Mouse (Mus musculus) left cerebral cortex, adult 18-20 months (tissue): ENCODE results near the gene Ptdss2. TPM values are rescaled to one million over a fixed set of nuclear protein-coding genes. Genes with fewer than 3 reads are reported as not detected.

Experiments used
- DNase-seq, 2 experiments: peaks; one replicate each; pipeline ENCODE4 v3.0.0; 2021 to 2022; ENCODE audit warnings: low spot score in 2 of 2, mixed read lengths in 1 of 2
- total RNA-seq, 2 experiments: library from RNA; stranded (reverse); gene quantifications; 2 replicates each; pipeline ENCODE4 v1.2.3; 2021

The Ptdss2 gene
- total RNA-seq, 2 experiments from 2014 or later = 43.9 to 51.1 TPM

- no peak for DNase-seq
These were observed 1.1 kb upstream of the Ptdss2 start for GRCm38 (mm10) chr7:141121051-141121531.

GRCm38 (mm10) chr7:141122689-141123516 is 721 bp downstream of the Ptdss2 start:
- peak; percentile 84 to 91 for DNase-seq

GRCm38 (mm10) chr7:141123517-141123856 is 1.3 kb downstream of the Ptdss2 start:
- DNase-seq = no peak

GRCm38 (mm10) chr7:141131024-141131820 is 9.0 kb downstream of the Ptdss2 start:
- peak; percentile 89 to 93 for DNase-seq

- no peak for DNase-seq
These were observed 9.9 kb downstream of the Ptdss2 start for GRCm38 (mm10) chr7:141131904-141132755.

- DNase-seq = no peak
These were observed 19.1 kb downstream of the Ptdss2 start for GRCm38 (mm10) chr7:141141326-141141725.

- peak in 1 of 2 experiments; percentile 28 for DNase-seq
These were observed 20.9 kb downstream of the Ptdss2 start for GRCm38 (mm10) chr7:141143112-141143511.

GRCm38 (mm10) chr7:141143861-141144260 is 21.7 kb downstream of the Ptdss2 start:
- no peak for DNase-seq

- DNase-seq = no peak
These were observed 22.5 kb downstream of the Ptdss2 start for GRCm38 (mm10) chr7:141144650-141145049.

- DNase-seq = no peak
These were observed 23.2 kb downstream of the Ptdss2 start for GRCm38 (mm10) chr7:141145403-141145802.

GRCm38 (mm10) chr7:141146043-141146595 is 23.9 kb downstream of the Ptdss2 start:
- no peak for DNase-seq

GRCm38 (mm10) chr7:141147044-141147443 is 24.9 kb downstream of the Ptdss2 start:
- no peak for DNase-seq

GRCm38 (mm10) chr7:141148639-141149038 is 26.5 kb downstream of the Ptdss2 start:
- DNase-seq = no peak

- DNase-seq = no peak
These were observed 33.2 kb downstream of the Ptdss2 start for GRCm38 (mm10) chr7:141155362-141155761.

- DNase-seq = no peak
These were observed 42.2 kb downstream of the Ptdss2 start for GRCm38 (mm10) chr7:141164397-141164796.

- peak; percentile 18 to 42 for DNase-seq
These were observed 42.7 kb downstream of the Ptdss2 start for GRCm38 (mm10) chr7:141164850-141165249.

GRCm38 (mm10) chr7:141167901-141168517 is 45.8 kb downstream of the Ptdss2 start:
- DNase-seq = peak in 1 of 2 experiments; percentile 24

GRCm38 (mm10) chr7:141168518-141168953 is 46.4 kb downstream of the Ptdss2 start:
- DNase-seq = peak; percentile 50 to 69

- DNase-seq = no peak
These were observed 47.1 kb downstream of the Ptdss2 start for GRCm38 (mm10) chr7:141169300-141169699.

GRCm38 (mm10) chr7:141169866-141170265 is 47.7 kb downstream of the Ptdss2 start:
- DNase-seq = no peak
